Mouse (Mus musculus): ENCODE results near the gene Hist1h1t. TPM values are rescaled to one million over a fixed set of nuclear protein-coding genes. Genes with fewer than 3 reads are reported as not detected.

Gene Hist1h1t
- polyA plus RNA-seq, 1 experiment = not detected

DNA sequence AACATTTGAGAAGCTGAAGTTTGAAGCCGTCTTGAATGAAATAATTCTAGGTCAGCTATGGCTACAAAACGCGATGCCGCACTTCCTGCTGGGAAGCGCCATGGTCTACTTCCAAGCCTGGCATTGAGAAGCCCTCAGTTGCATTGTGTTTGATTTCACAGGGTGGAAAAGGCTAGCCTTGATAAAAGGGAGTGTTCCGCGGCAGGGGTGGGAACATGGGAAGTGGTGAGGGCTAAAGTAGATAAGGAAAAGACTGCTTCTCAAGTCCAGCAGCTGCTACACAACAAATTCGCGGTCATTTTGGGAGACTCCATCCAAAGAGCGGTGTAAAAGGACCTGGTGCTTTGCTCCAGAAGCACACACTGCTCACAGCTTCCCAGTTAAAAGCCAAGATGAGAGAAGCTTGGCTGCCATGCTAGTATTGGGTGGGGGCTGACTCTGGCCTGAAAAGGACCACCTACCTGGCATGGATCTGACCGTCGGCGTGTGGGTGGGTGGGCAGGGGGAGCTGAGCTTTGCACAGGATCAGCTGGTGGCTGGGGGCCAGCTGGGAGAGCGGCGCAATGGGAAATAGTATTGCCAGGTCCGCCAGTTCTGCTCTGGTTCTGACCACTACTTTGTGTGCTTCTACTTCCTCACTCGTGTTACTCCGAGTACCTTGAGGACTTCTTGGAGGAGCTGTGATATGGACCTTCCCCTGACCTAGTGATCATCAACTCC, 33.0 kb downstream of the Hist1h1t start:
- H3K4me3 ChIP-seq (ENCODE audit: low read depth, low read length) = no peak overlapping the region
- TF ChIP-seq EP300 (IDR thresholded peaks at IDR 0.05; ENCODE audit: insufficient read depth, low read depth, low read length) = no peak
- no peak for TF ChIP-seq POLR2A (IDR thresholded peaks at IDR 0.05; ENCODE audit: insufficient read depth, low read length)
- no peak for TF ChIP-seq CTCF (IDR thresholded peaks at IDR 0.05; ENCODE audit: low read depth, low read length)
- no peaks in the 10 kb centered on the region for H3K4me1 ChIP-seq (ENCODE audit: control insufficient read depth, insufficient read depth, low read length)
- no peak overlapping the region for H3K9ac ChIP-seq (ENCODE audit: low read depth, poor library complexity, severe bottlenecking)
- H3K36me3 ChIP-seq (ENCODE audit: control insufficient read depth, insufficient read depth, low read length, poor library complexity, severe bottlenecking) = no peaks in the 10 kb centered on the region
- no peaks in the 10 kb centered on the region for H3K9me3 ChIP-seq (replicated peaks; ENCODE audit: control insufficient read depth, insufficient read depth, low read length, poor library complexity, severe bottlenecking)
- no peak overlapping the region for H3K27ac ChIP-seq (ENCODE audit: insufficient read depth, low read length)
- H3K27me3 ChIP-seq (ENCODE audit: control insufficient read depth, insufficient read depth, low read length, poor library complexity, severe bottlenecking) = no peaks in the 10 kb centered on the region

- H3K27ac ChIP-seq (ENCODE audit: insufficient read depth, low read length) = no peak overlapping the region
- no peak overlapping the region for H3K9ac ChIP-seq (ENCODE audit: low read depth, poor library complexity, severe bottlenecking)
- TF ChIP-seq CTCF (IDR thresholded peaks at IDR 0.05; ENCODE audit: low read depth, low read length) (no peak), EP300 (IDR thresholded peaks at IDR 0.05; ENCODE audit: insufficient read depth, low read depth, low read length) (no peak), POLR2A (IDR thresholded peaks at IDR 0.05; ENCODE audit: insufficient read depth, low read length) (no peak)
- no peak overlapping the region for H3K4me3 ChIP-seq (ENCODE audit: low read depth, low read length)
- H3K36me3 ChIP-seq (ENCODE audit: control insufficient read depth, insufficient read depth, low read length, poor library complexity, severe bottlenecking) = no peaks in the 10 kb centered on the region
- no peaks in the 10 kb centered on the region for H3K9me3 ChIP-seq (replicated peaks; ENCODE audit: control insufficient read depth, insufficient read depth, low read length, poor library complexity, severe bottlenecking)
- H3K27me3 ChIP-seq (ENCODE audit: control insufficient read depth, insufficient read depth, low read length, poor library complexity, severe bottlenecking) = no peaks in the 10 kb centered on the region
- no peaks in the 10 kb centered on the region for H3K4me1 ChIP-seq (ENCODE audit: control insufficient read depth, insufficient read depth, low read length)
Measured at GRCm38 (mm10) chr13:23729192-23729525, 33.5 kb downstream of the Hist1h1t start.

GRCm38 (mm10) chr13:23729706-23730105, 34.1 kb downstream of the Hist1h1t start:
- Histone ChIP-seq H3K9ac (ENCODE audit: low read depth, poor library complexity, severe bottlenecking) (no peak overlapping the region), H3K27me3 (ENCODE audit: control insufficient read depth, insufficient read depth, low read length, poor library complexity, severe bottlenecking) (no peaks in the 10 kb centered on the region), H3K4me1 (ENCODE audit: control insufficient read depth, insufficient read depth, low read length) (no peaks in the 10 kb centered on the region), H3K27ac (ENCODE audit: insufficient read depth, low read length) (no peak overlapping the region), H3K36me3 (ENCODE audit: control insufficient read depth, insufficient read depth, low read length, poor library complexity, severe bottlenecking) (no peaks in the 10 kb centered on the region), H3K9me3 (replicated peaks; ENCODE audit: control insufficient read depth, insufficient read depth, low read length, poor library complexity, severe bottlenecking) (no peaks in the 10 kb centered on the region), H3K4me3 (ENCODE audit: low read depth, low read length) (no peak overlapping the region)
- TF ChIP-seq POLR2A (IDR thresholded peaks at IDR 0.05; ENCODE audit: insufficient read depth, low read length) (no peak), CTCF (IDR thresholded peaks at IDR 0.05; ENCODE audit: low read depth, low read length) (no peak), EP300 (IDR thresholded peaks at IDR 0.05; ENCODE audit: insufficient read depth, low read depth, low read length) (no peak)

- H3K4me3 ChIP-seq (ENCODE audit: low read depth, low read length) = no peak overlapping the region
- no peaks in the 10 kb centered on the region for H3K4me1 ChIP-seq (ENCODE audit: control insufficient read depth, insufficient read depth, low read length)
- no peak overlapping the region for H3K27ac ChIP-seq (ENCODE audit: insufficient read depth, low read length)
- TF ChIP-seq POLR2A (IDR thresholded peaks at IDR 0.05; ENCODE audit: insufficient read depth, low read length) = no peak
- no peak for TF ChIP-seq CTCF (IDR thresholded peaks at IDR 0.05; ENCODE audit: low read depth, low read length)
- TF ChIP-seq EP300 (IDR thresholded peaks at IDR 0.05; ENCODE audit: insufficient read depth, low read depth, low read length) = no peak
- H3K9me3 ChIP-seq (replicated peaks; ENCODE audit: control insufficient read depth, insufficient read depth, low read length, poor library complexity, severe bottlenecking) = no peaks in the 10 kb centered on the region
- H3K36me3 ChIP-seq (ENCODE audit: control insufficient read depth, insufficient read depth, low read length, poor library complexity, severe bottlenecking) = no peaks in the 10 kb centered on the region
- H3K27me3 ChIP-seq (ENCODE audit: control insufficient read depth, insufficient read depth, low read length, poor library complexity, severe bottlenecking) = no peaks in the 10 kb centered on the region
- no peak overlapping the region for H3K9ac ChIP-seq (ENCODE audit: low read depth, poor library complexity, severe bottlenecking)
Measured at GRCm38 (mm10) chr13:23730479-23730878, 34.9 kb downstream of the Hist1h1t start.

DNA sequence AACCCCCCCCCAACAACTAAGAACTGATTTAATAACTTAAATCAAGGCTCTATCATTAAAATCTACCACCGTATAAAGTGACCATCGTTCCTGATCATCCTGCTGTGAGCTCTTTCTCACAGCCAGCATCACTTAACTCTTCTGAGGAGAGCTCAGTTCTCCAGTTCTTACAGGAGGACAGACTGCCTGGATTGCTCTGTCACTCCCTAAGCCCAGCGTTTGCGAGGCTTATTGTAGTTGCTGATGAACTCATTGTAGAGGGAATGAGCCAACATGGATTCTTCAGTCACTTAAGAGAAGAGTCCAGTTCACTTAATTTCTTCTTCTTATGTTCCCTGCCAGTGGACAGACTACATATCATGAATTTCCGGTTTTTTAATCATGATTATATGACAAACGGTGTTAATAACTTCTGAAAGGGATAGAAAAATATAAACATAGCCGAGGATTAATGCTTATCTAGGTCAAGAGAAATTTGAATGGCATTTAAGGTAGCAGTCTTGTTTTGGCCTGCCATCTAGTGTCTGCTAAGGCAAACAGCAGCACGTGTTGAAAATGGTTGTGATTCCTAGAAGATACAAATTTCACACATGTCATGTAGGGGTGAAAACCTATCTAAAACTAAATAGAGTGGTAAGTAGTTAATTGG, 36.7 kb downstream of the Hist1h1t start:
- Histone ChIP-seq H3K36me3 (ENCODE audit: control insufficient read depth, insufficient read depth, low read length, poor library complexity, severe bottlenecking) (no peaks in the 10 kb centered on the region), H3K9ac (ENCODE audit: low read depth, poor library complexity, severe bottlenecking) (no peak overlapping the region), H3K4me3 (ENCODE audit: low read depth, low read length) (no peak overlapping the region), H3K27me3 (ENCODE audit: control insufficient read depth, insufficient read depth, low read length, poor library complexity, severe bottlenecking) (no peaks in the 10 kb centered on the region), H3K27ac (ENCODE audit: insufficient read depth, low read length) (no peak overlapping the region), H3K9me3 (replicated peaks; ENCODE audit: control insufficient read depth, insufficient read depth, low read length, poor library complexity, severe bottlenecking) (no peaks in the 10 kb centered on the region), H3K4me1 (ENCODE audit: control insufficient read depth, insufficient read depth, low read length) (no peaks in the 10 kb centered on the region)
- TF ChIP-seq POLR2A (IDR thresholded peaks at IDR 0.05; ENCODE audit: insufficient read depth, low read length) (no peak), EP300 (IDR thresholded peaks at IDR 0.05; ENCODE audit: insufficient read depth, low read depth, low read length) (no peak), CTCF (IDR thresholded peaks at IDR 0.05; ENCODE audit: low read depth, low read length) (peak; percentile 22)

DNA sequence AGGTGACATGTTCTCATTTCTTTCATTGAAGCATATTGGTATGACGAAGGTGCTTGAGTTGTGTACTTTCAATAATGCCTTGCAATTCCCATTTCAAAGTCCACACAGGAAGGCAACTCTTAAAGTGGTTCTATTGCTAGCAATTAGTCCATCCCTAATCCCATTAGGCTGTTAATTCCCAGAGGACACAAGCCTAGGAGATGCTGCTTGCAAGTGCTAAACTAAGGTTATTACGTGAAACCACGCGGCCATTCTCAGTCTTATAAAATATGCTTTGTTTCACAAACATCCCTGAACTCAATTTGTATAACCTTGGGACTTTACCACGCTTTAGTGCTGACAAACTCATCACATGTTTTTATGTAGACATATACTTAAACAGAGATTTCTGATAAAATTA, 41.5 kb downstream of the Hist1h1t start:
- Histone ChIP-seq H3K9ac (ENCODE audit: low read depth, poor library complexity, severe bottlenecking) (no peak overlapping the region), H3K4me1 (ENCODE audit: control insufficient read depth, insufficient read depth, low read length) (no peaks in the 10 kb centered on the region), H3K36me3 (ENCODE audit: control insufficient read depth, insufficient read depth, low read length, poor library complexity, severe bottlenecking) (no peaks in the 10 kb centered on the region), H3K27ac (ENCODE audit: insufficient read depth, low read length) (no peak overlapping the region), H3K4me3 (ENCODE audit: low read depth, low read length) (no peak overlapping the region), H3K27me3 (ENCODE audit: control insufficient read depth, insufficient read depth, low read length, poor library complexity, severe bottlenecking) (no peaks in the 10 kb centered on the region), H3K9me3 (replicated peaks; ENCODE audit: control insufficient read depth, insufficient read depth, low read length, poor library complexity, severe bottlenecking) (no peaks in the 10 kb centered on the region)
- TF ChIP-seq EP300 (IDR thresholded peaks at IDR 0.05; ENCODE audit: insufficient read depth, low read depth, low read length) = no peak
- no peak for TF ChIP-seq CTCF (IDR thresholded peaks at IDR 0.05; ENCODE audit: low read depth, low read length)
- no peak for TF ChIP-seq POLR2A (IDR thresholded peaks at IDR 0.05; ENCODE audit: insufficient read depth, low read length)

All from ES-Bruce4 (cell line).